Mouse (Mus musculus) E14TG2a.4 (cell line): ENCODE measurements at regions not wholly inside any gene's neighbourhood (a gene's known extent, or its start where the extent isn't known, plus 50 kb on each side); places are given as distances from the start of the nearest gene placed in this dataset.

Experiments used
- CTCF ChIP-seq: conservative IDR thresholded peaks from 2 replicates; pipeline ENCODE4 v1.5.1; 2014; ENCODE audit warnings: low read length
- NANOG ChIP-seq: IDR thresholded peaks from 2 replicates; pipeline ENCODE4 v1.6.1; 2014; ENCODE audit warnings: borderline replicate concordance, low read length, mixed read lengths
- POU5F1 ChIP-seq: IDR thresholded peaks from 2 replicates; pipeline ENCODE4 v1.6.1; 2014; ENCODE audit warnings: low read length, borderline replicate concordance

DNA sequence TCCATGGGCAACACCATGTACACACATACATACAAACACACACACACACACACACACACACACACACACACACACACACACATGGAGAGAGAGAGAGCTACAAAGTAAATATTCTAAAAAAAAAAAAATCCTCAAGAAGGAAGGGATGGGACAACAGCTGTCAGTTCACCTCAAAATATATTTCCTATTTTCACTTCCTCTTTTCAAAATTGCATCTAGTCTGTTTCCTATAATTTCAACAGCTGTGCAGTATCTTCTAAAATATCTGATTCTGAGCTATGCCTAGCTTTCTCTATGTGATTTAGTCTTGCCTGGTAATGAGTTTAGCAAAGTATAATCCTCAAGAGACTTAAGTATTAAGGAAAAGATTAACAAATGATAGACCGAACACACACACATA lies 955.7 kb upstream of the Pot1a start:
- TF ChIP-seq CTCF (no peak), POU5F1 (no peak), NANOG (no peak)
